Mouse (Mus musculus) C2C12 (cell line): ENCODE measurements around the gene Nxn.

ENCODE experiments used
- CEBPB ChIP-seq: IDR thresholded peaks from one replicate; pipeline ENCODE4 v1.6.1; 2011; ENCODE audit warnings: low read depth, mild to moderate bottlenecking, control low read depth, moderate library complexity
- CTCF ChIP-seq: IDR thresholded peaks from one replicate; pipeline ENCODE4 v1.5.1; 2011; ENCODE audit not compliant: control insufficient read depth, insufficient read depth, insufficient read length
- MAX ChIP-seq: IDR thresholded peaks from one replicate; pipeline ENCODE4 v1.6.1; 2011; ENCODE audit warnings: mild to moderate bottlenecking, control low read depth
- MYOD1 ChIP-seq: IDR thresholded peaks from one replicate; pipeline ENCODE4 v1.6.1; 2011; ENCODE audit warnings: low read depth; ENCODE audit not compliant: control insufficient read depth, insufficient read length
- MYOG ChIP-seq: IDR thresholded peaks from one replicate; pipeline ENCODE4 v1.6.1; 2011; ENCODE audit not compliant: control insufficient read depth, insufficient read length; ENCODE audit errors: extremely low read depth
- USF1 ChIP-seq: IDR thresholded peaks from one replicate; pipeline ENCODE4 v1.6.1; 2011; ENCODE audit warnings: low read depth, mild to moderate bottlenecking, control low read depth, moderate library complexity

DNA sequence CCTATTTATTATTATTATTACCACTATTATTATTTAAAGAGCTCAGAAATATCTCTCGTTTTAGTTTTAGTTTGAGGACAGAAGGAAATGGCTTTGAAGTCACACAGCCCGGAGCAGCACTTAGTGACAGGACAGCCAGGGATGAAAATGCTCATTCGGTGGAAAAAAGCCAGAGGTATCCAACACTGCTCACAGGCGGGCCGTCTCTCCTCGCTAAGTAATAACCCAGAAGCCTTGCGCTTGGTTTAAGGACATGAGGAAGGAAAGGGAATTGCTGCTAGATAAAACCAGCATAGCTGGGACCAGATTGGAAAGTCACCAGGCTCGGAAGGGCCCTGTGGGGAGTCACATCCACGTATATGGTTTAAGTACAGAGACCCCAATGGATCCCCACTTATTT, 35.3 kb downstream of the Nxn start:
- no peak for TF ChIP-seq CTCF
- no peak for TF ChIP-seq MAX
- no peak for TF ChIP-seq MYOD1
- no peak for TF ChIP-seq CEBPB
- TF ChIP-seq USF1: no peak
- TF ChIP-seq MYOG: no peak
